Mouse (Mus musculus) kidney, adult 2 months (tissue): ENCODE data around the gene Dnajc4. TPM values are rescaled to one million over a fixed set of nuclear protein-coding genes. Genes with fewer than 3 reads are reported as not detected.

Source experiments
- DNase-seq: peaks from one replicate; pipeline ENCODE4 v3.0.0; 2021
- H3K27ac ChIP-seq: fragments of 200-500 bp; 2 replicates; pipeline ENCODE4 v1.5.1; 2012; ENCODE audit warnings: low read depth, low read length, control low read depth, inconsistent platforms; ENCODE audit not compliant: insufficient read depth
- H3K27me3 ChIP-seq: fragments of 200-500 bp; replicated peaks from 2 replicates; pipeline ENCODE4 v1.6.1; 2012; ENCODE audit warnings: mild to moderate bottlenecking, moderate library complexity, low read length, inconsistent platforms; ENCODE audit not compliant: control insufficient read depth, insufficient read depth
- H3K36me3 ChIP-seq: fragments of 200-500 bp; 2 replicates; pipeline ENCODE4 v1.6.1; 2012; ENCODE audit warnings: mild to moderate bottlenecking, moderate library complexity, low read length, inconsistent platforms; ENCODE audit not compliant: control insufficient read depth, insufficient read depth
- H3K4me1 ChIP-seq: fragments of 200-500 bp; 2 replicates; pipeline ENCODE4 v1.6.1; 2011; ENCODE audit warnings: low read length; ENCODE audit not compliant: control insufficient read depth, insufficient read depth
- H3K4me3 ChIP-seq: fragments of 200-500 bp; 2 replicates; pipeline ENCODE4 v1.5.1; 2011; ENCODE audit warnings: mild to moderate bottlenecking, low read depth, low read length, control low read depth; ENCODE audit not compliant: insufficient read depth
- CTCF ChIP-seq: fragments of 200-500 bp; conservative IDR thresholded peaks from 2 replicates; pipeline ENCODE4 v1.5.1; 2011; ENCODE audit warnings: low read depth, mild to moderate bottlenecking, control low read depth, low read length, moderate library complexity, mixed read lengths; ENCODE audit not compliant: insufficient read depth, insufficient read length
- POLR2A ChIP-seq: fragments of 200-500 bp; IDR thresholded peaks from one replicate; pipeline ENCODE4 v1.6.1; 2011; ENCODE audit warnings: low read depth, low read length, control low read depth
- WGBS: fragments of 180-500 bp; shearing (Covaris S2); methylation state at CpG from one replicate; pipeline ENCODE4 v1.1.7; 2018; 5-methylcytosine and 5-hydroxymethylcytosine counted together
- polyA plus RNA-seq: library from polyadenylated mRNA; depleted of rRNA; stranded (reverse); fragments of >200 nt; gene quantifications from 2 replicates; pipeline ENCODE4 v1.2.3, GENCODE M21; 2012

Gene Dnajc4
- polyA plus RNA-seq, 1 experiment: 50.1 TPM

DNA sequence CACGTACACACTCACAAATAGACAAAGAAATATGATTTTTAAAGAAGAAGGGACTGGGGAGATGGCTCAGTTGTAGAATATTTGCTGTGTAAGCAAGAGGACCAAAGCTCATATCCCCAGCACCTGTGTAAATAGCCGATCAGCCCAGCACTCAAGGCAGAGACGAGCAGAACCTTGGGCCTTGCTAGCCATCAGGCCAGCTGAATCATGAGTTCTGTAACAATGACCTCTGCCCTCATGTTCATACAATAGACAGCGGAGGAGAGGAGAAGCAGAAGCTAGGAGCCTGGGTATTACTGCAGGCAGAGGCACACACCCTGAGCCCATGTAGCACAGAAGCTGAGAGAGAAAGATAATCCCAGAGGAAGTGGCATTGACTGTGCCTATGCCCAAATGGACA lies 20.1 kb upstream of the Dnajc4 start:
- TF ChIP-seq POLR2A (no peak), CTCF (no peak)
- Histone ChIP-seq H3K36me3 (no peaks in the 10 kb centered on the region), H3K4me1 (no peaks in the 10 kb centered on the region), H3K4me3 (no peak overlapping the region), H3K27me3 (no peaks in the 10 kb centered on the region), H3K27ac (no peak overlapping the region)
- DNase-seq: peak; percentile 46
- 60% methylated on average over 4 of the region's 4 CpGs for WGBS

DNA sequence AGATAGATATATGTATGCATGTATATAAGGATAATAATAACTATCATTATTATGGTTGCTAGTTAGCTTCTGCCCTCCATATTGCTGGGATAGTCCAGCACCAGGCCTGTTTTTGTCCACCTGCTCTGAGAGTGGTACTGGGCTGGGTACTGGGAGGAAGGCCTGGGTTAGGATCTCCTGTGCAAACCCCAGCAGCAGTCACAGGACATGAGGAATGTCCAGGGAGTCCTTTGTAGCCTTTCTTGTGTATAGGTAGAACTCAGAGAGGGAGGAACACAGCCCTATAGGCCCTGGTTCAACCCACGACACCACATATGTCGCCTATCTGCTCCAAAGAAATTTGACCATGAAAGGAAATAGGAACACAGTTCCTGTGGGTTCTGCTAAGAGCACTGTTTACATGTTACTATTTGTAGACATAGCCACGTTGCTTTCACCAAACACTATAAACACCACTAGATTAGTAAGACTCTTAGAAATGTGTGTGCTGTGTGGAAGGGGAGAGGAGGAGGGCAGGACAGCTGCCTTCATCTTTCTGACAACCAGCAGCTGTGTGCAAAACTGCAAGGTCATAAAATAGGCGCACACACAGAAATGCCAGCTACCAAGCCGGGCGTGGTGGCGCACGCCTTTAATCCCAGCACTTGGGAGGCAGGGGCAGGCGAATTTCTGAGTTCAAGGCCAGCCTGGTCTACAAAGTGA lies 14.7 kb upstream of the Dnajc4 start:
- DNase-seq: no peak
- Histone ChIP-seq H3K4me3 (no peak overlapping the region), H3K36me3 (no peaks in the 10 kb centered on the region), H3K4me1 (no peaks in the 10 kb centered on the region), H3K27me3 (no peaks in the 10 kb centered on the region), H3K27ac (no peak overlapping the region)
- TF ChIP-seq CTCF (no peak), POLR2A (no peak)
- 78% methylated on average over 9 of the region's 9 CpGs for WGBS

DNA sequence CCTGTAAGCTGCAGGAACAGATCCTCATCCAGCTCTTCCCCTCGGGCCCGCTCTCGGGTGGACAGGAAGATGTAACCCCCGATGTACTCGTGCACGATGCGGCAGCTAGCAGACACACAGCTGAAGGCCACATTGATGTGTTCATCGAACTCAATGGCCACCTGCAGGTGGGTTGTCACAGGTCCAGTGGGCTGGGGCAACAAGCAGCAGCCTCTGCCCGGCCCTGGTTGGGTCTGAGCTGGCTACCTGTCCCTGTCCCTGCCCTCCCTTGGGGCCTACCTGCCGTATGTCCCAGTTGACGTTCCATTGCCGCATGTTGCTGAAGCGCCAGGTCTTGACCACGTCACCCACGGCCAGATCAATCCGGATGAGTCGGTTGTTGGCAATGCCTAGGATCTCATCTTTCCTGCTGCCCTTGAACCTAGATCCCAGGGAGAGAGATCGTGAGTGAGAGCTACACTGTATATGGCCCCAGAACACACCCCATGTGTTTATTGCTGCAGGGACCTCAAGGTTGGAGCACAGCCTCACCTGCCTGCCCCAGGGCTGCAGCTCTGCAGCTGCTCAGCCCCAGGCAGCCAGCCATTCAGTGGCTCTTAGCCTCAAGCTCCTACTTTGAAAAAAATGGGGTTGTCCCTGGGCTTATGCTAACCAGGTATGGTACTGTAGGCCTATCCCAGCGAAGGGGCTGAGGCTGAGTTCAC lies 7.1 kb upstream of the Dnajc4 start:
- WGBS: 93% methylated on average over 19 of the region's 19 CpGs
- no peak for DNase-seq
- Histone ChIP-seq H3K36me3 (no peaks in the 10 kb centered on the region), H3K27me3 (no peaks in the 10 kb centered on the region), H3K4me3 (no peak overlapping the region), H3K27ac (no peak overlapping the region), H3K4me1 (no peaks in the 10 kb centered on the region; the same call in 1 of the 2 replicates)
- no peak for TF ChIP-seq CTCF

DNA sequence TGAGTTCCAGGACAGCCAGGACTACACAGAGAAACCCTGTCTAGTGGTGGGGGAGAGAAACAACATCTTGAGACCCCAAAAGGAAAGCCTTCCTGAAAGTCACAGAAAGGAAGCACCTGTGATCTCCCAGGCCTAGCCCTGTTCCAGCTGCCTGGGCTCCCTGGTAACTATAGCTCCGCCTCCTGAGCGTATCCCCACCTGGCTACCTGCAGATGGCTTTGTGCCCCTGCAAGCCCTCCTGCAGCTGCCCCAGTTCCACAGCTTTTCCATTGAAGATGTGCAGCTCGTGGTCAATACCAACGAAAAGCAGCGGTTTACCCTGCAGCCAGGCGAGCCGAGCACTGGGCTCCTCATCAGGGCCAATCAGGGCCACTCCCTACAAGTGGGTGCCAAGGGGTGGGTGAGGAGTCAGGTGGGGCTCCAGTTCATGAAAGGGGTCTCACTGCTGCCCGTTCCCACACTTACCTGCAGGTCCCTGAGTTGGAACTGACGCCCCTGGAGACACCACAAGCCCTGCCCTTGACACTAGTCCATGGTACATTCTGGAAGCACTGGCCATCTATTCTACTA lies 5.4 kb upstream of the Dnajc4 start:
- peak; percentile 0 for DNase-seq
- no peaks in the 10 kb centered on the region for H3K27me3 ChIP-seq
- no peak overlapping the region for H3K27ac ChIP-seq
- TF ChIP-seq POLR2A (no peak), CTCF (no peak)
- H3K36me3 ChIP-seq: no peaks in the 10 kb centered on the region
- no peaks in the 10 kb centered on the region; the same call in 1 of the 2 replicates for H3K4me1 ChIP-seq
- H3K4me3 ChIP-seq: no peak overlapping the region
- 91% methylated on average over 9 of the region's 9 CpGs for WGBS

DNA sequence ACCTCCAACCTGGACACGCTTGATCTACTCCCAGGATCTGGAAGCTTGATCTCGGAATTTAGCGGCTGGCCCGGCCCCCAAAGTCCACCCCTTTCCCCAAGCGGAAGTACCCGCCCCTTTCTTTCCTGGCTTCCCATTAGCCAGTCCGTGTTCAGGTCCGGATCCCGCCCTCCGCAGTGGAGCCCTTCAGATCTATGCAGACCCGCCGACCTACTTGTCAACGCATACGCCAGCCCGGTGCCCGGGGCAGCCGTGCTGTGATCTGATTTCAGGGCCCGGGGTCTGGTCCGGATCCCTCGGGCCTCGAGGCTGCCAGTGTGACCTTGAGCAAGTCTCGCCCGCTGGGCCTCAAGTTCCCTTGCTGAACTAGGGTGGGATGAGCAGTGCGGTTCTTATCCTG lies 3.6 kb upstream of the Dnajc4 start, which contains the start of the genes Nudt22 and Trpt1:
Gene Nudt22 (minus strand): TSS at position 112 of the 400 bp plus-strand sequence.
Gene Trpt1 (plus strand): TSS at position 126 of the 400 bp plus-strand sequence.
- Histone ChIP-seq H3K4me3 (peak within 1 kb of the TSS; percentile 74), H3K27ac (peak within 1 kb of the TSS; percentile 89), H3K36me3 (no peaks in the 10 kb centered on the region), H3K4me1 (peaks cover 4% of the 10 kb centered on the region; the same call in 1 of the 2 replicates), H3K27me3 (no peaks in the 10 kb centered on the region)
- under 1% methylated on average over 24 of the region's 24 CpGs for WGBS
- DNase-seq: peak; percentile 97
- TF ChIP-seq CTCF: no peak

DNA sequence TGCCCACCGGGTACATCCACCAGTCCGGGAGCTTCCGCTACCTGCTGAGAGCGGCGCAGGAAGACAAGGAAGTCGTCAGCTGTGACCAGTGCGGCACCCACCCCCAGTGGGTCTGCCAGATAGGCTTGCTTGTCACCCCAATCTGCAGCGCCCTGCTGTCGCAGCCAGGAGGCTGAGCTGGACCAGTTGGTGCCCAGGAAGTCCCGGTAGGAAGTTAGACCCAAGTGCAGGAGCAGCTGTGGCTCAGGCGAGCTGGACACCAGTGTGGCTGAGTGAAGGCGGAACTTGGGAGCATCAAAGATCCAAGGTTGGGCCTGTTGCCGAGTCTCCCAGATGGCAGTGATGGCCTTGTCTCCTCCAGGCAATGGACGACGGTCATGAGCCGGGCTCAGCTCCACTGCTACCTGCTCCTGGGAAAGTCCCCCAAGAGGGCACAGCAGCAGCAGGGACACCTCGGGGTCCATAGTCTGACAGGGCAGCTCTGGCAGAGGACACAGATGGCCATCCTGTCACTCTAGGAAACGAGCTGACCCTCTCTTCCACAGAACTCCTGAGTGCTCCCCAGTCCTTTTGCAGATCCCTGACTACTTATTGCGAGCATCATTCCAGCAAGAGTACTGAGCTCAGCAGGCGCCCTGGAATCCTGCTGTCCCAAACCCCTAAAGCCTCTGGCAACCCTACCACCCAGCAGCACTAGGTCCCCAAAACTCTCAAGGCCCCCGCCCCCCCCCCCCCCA lies 3.1 kb upstream of the Dnajc4 start:
- no peaks in the 10 kb centered on the region for H3K27me3 ChIP-seq
- peaks cover 4% of the 10 kb centered on the region; the same call in 1 of the 2 replicates for H3K4me1 ChIP-seq
- peak overlapping the region; percentile 74 for H3K27ac ChIP-seq
- WGBS: 26% methylated on average over 21 of the region's 21 CpGs
- peak; percentile 30 for DNase-seq
- H3K4me3 ChIP-seq: peak overlapping the region; percentile 64
- TF ChIP-seq CTCF (no peak), POLR2A (no peak)
- H3K36me3 ChIP-seq: no peaks in the 10 kb centered on the region

DNA sequence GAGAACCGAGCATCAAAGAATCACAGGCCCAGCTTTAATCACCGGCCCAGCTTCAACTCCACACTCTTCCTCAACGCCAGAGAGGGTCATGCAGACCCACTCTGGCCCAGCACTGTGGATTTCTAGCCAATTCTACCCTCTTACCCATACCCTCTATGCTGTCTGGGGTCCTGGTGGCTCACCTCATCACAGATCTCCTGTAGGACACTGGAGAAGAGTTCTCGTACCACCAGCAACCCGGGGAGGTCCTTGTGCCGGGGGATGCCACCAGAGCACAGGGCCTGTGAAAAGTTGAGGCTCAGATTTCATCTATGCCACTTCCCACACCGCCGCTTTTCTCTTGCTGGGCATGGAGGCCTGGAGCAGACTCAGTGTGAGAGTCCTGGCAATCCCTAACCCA lies 2.1 kb upstream of the Dnajc4 start:
- Histone ChIP-seq H3K4me3 (peak overlapping the region; percentile 64), H3K27me3 (no peaks in the 10 kb centered on the region), H3K27ac (no peak overlapping the region), H3K4me1 (peaks cover 4% of the 10 kb centered on the region; the same call in 1 of the 2 replicates), H3K36me3 (no peaks in the 10 kb centered on the region)
- TF ChIP-seq CTCF (no peak), POLR2A (no peak)
- 74% methylated on average over 8 of the region's 8 CpGs for WGBS
- peak; percentile 1 for DNase-seq
